Mouse (Mus musculus): Measurements from ENCODE around the gene Sirt7. TPM values are rescaled to one million over a fixed set of nuclear protein-coding genes. Genes with fewer than 3 reads are reported as not detected.

Sirt7 gene
- total and polyA plus RNA-seq, 3 experiments, result 74.4 to 91.3 (median 75.2) TPM

GRCm38 (mm10) chr11:120623961-120624679, 920 bp downstream of the Sirt7 start:
- H3K27me3 ChIP-seq (replicated peaks), result no peaks in the 10 kb centered on the region
- dilution Hi-C loops (cut with MboI; ENCODE audit: extremely low pct_ligation_motif_present, extremely low pct_unique_long_range_greater_than_20kb, low sequenced_read_pairs) (no loop called here), in situ Hi-C loops (cut with MboI; ENCODE audit: low pct_ligation_motif_present, low pct_unique_long_range_greater_than_20kb, low sequenced_read_pairs) (loop anchor here (10.0 kb wide), 1 partner anchor 61 kb away; no protein-coding TSS in a partner anchor)
- H3K4me3 ChIP-seq (replicated peaks in 1 of 3; ENCODE audit: low read depth in 2 of 3, low read length in 2 of 3, poor library complexity in 1 of 3), result peak overlapping the region; percentile 82 to 100 (median 100)
- peak overlapping the region; percentile 86 for H3K4me2 ChIP-seq (ENCODE audit: insufficient read depth, low read depth, poor library complexity, severe bottlenecking)
- peaks cover 26% of the 10 kb centered on the region for H3K79me2 ChIP-seq (replicated peaks; ENCODE audit: control insufficient read depth, extremely low read depth, insufficient read depth, poor library complexity, severe bottlenecking)
- peak; percentile 74 for DNase-seq (ENCODE audit: extremely low read depth)
- H3K27ac ChIP-seq (ENCODE audit: insufficient read depth, low read depth), result peak overlapping the region; percentile 83
- peaks cover 55 to 77% of the 10 kb centered on the region in 2 experiments for H3K36me3 ChIP-seq (replicated peaks in 1 of 2; ENCODE audit: control insufficient read depth in 1 of 2, insufficient read depth in 1 of 2, low read length in 1 of 2)
- peak; percentile 77 for TF ChIP-seq ZC3H11A (IDR thresholded peaks at IDR 0.05; ENCODE audit: low read depth, low read length)
- no peak for TF ChIP-seq POLR2AphosphoS2 (IDR thresholded peaks at IDR 0.05; ENCODE audit: low read depth, low read length)
- TF ChIP-seq ETS1 (conservative IDR thresholded peaks at IDR 0.05; ENCODE audit: low read depth, low read length), result no peak
- no peak for TF ChIP-seq JUN (IDR thresholded peaks at IDR 0.05; ENCODE audit: insufficient read depth, low read depth, low read length)
- TF ChIP-seq ZKSCAN1 (IDR thresholded peaks at IDR 0.05; ENCODE audit: borderline replicate concordance, low read depth, low read length), result no peak
- no peak for TF ChIP-seq NELFE (IDR thresholded peaks at IDR 0.05; ENCODE audit: low read depth, low read length)
- TF ChIP-seq MXI1 (IDR thresholded peaks at IDR 0.05; ENCODE audit: low read depth, low read length), result peak; percentile 82
- peak; percentile 88 for TF ChIP-seq RAD21 (IDR thresholded peaks at IDR 0.05; ENCODE audit: low read depth, low read length)
- TF ChIP-seq MAZ (IDR thresholded peaks at IDR 0.05; ENCODE audit: low read depth, low read length), result 0 out of 2 replicates have a peak, but pooled peaks have one; percentile 11
- TF ChIP-seq MAX (IDR thresholded peaks at IDR 0.05; ENCODE audit: low read length), result no peak
- TF ChIP-seq USF2 (conservative IDR thresholded peaks at IDR 0.05; ENCODE audit: low read depth, low read length), result no peak
- TF ChIP-seq POLR2A (IDR thresholded peaks at IDR 0.05; ENCODE audit: low read depth, low read length), result no peak
- TF ChIP-seq TCF12 (IDR thresholded peaks at IDR 0.05; ENCODE audit: low read depth, low read length), result peak; percentile 44; the same call in 1 of the 2 replicates
- TF ChIP-seq IRF4 (IDR thresholded peaks at IDR 0.05; ENCODE audit: low read depth, low read length), result no peak
- TF ChIP-seq BHLHE40 (IDR thresholded peaks at IDR 0.05; ENCODE audit: low read depth, low read length), result no peak
- TF ChIP-seq JUND (conservative IDR thresholded peaks at IDR 0.05; ENCODE audit: low read depth, low read length), result no peak
- TF ChIP-seq GABPA (IDR thresholded peaks at IDR 0.05; ENCODE audit: insufficient replicate concordance, low read depth, low read length), result no peak
- TF ChIP-seq CHD2 (IDR thresholded peaks at IDR 0.05; ENCODE audit: low read length), result no peak
- peak; percentile 87; the same call in 1 of the 2 replicates for TF ChIP-seq UBTF (IDR thresholded peaks at IDR 0.05; ENCODE audit: low read depth, low read length)
- TF ChIP-seq ZMIZ1 (IDR thresholded peaks at IDR 0.05; ENCODE audit: low read depth, low read length), result no peak
- TF ChIP-seq ZNF384 (IDR thresholded peaks at IDR 0.05; ENCODE audit: low read depth, low read length), result no peak
- no peak for TF ChIP-seq PAX5 (IDR thresholded peaks at IDR 0.05; ENCODE audit: low read length)
- TF ChIP-seq NRF1 (IDR thresholded peaks at IDR 0.05; ENCODE audit: low read depth, low read length), result peak; percentile 50; the same call in 1 of the 2 replicates
- TF ChIP-seq MEF2A (IDR thresholded peaks at IDR 0.05; ENCODE audit: borderline replicate concordance, low read depth, low read length), result no peak
- no peak for TF ChIP-seq MAFK (IDR thresholded peaks at IDR 0.05; ENCODE audit: insufficient replicate concordance, low read length)
- no peak for TF ChIP-seq EP300 (IDR thresholded peaks at IDR 0.05; ENCODE audit: low read length)
- TF ChIP-seq MYC (IDR thresholded peaks at IDR 0.05; ENCODE audit: low read depth, low read length), result peak; percentile 68; the same call in 1 of the 2 replicates
- TF ChIP-seq SIN3A (IDR thresholded peaks at IDR 0.05; ENCODE audit: low read length), result 0 out of 2 replicates have a peak, but pooled peaks have one; percentile 45
- TF ChIP-seq ELF1 (IDR thresholded peaks at IDR 0.05; ENCODE audit: low read depth, low read length), result no peak
- no peak for TF ChIP-seq TBP (conservative IDR thresholded peaks at IDR 0.05; ENCODE audit: low read depth, low read length)
- no peak for TF ChIP-seq RCOR1 (conservative IDR thresholded peaks at IDR 0.05; ENCODE audit: low read depth, low read length)
- TF ChIP-seq USF1 (IDR thresholded peaks at IDR 0.05; ENCODE audit: low read depth, low read length), result no peak
- TF ChIP-seq HCFC1 (IDR thresholded peaks at IDR 0.05; ENCODE audit: low read depth, low read length), result no peak
- peak; percentile 93 for TF ChIP-seq SMC3 (IDR thresholded peaks at IDR 0.05; ENCODE audit: low read depth, low read length)
- no peak for TF ChIP-seq KAT2A (IDR thresholded peaks at IDR 0.05; ENCODE audit: insufficient replicate concordance, low read length)
- no peak for TF ChIP-seq E2F4 (IDR thresholded peaks at IDR 0.05; ENCODE audit: insufficient replicate concordance, low read depth, low read length)
- TF ChIP-seq CTCF (conservative IDR thresholded peaks at IDR 0.05 in 1 of 2, IDR thresholded peaks at IDR 0.05 in 1 of 2; ENCODE audit: low read depth in 2 of 2, low read length in 2 of 2), result peak; percentile 40 to 96; a peak in 3 of 4 replicates
- TF ChIP-seq CHD1 (IDR thresholded peaks at IDR 0.05; ENCODE audit: low read depth, low read length), result peak; percentile 80; the same call in 1 of the 2 replicates
- no peaks in the 10 kb centered on the region for H3K9me3 ChIP-seq (replicated peaks; ENCODE audit: low read length)
- H3K9ac ChIP-seq (ENCODE audit: insufficient read depth, low read depth), result peak overlapping the region; percentile 93
- H3K4me1 ChIP-seq (ENCODE audit: control insufficient read depth in 1 of 2, insufficient read depth in 2 of 2), result peaks cover 27 to 52% of the 10 kb centered on the region in 2 experiments

Measured in CH12.LX (cell line).